Mouse (Mus musculus): ENCODE measurements around the gene Abcc4.

- no peak for TF ChIP-seq CTCF (IDR thresholded peaks at IDR 0.05)
- no peak for TF ChIP-seq EP300 (IDR thresholded peaks at IDR 0.05; ENCODE audit: insufficient read depth, low read depth, low read length)
Observed at GRCm38 (mm10) chr14:118656036-118656435, 50.0 kb downstream of the Abcc4 start.

Data from heart, adult 2 months (tissue).